Mouse (Mus musculus) gastrocnemius, adult 2 months (tissue): ENCODE measurements around the gene Trim11. TPM values are rescaled to one million over a fixed set of nuclear protein-coding genes. Genes with fewer than 3 reads are reported as not detected.

ENCODE experiments used
- DNase-seq: peaks from one replicate; pipeline ENCODE4 v3.0.0; 2022
- H3K27ac ChIP-seq: fragments of 200-600 bp; 2 replicates; pipeline ENCODE4 v1.8.1; 2022; ENCODE audit warnings: mild to moderate bottlenecking
- H3K4me3 ChIP-seq: fragments of 200-600 bp; 2 replicates; pipeline ENCODE4 v1.8.1; 2022; ENCODE audit warnings: mild to moderate bottlenecking, moderate library complexity
- CTCF ChIP-seq: fragments of 200-600 bp; IDR thresholded peaks from 2 replicates; pipeline ENCODE4 v1.8.1; 2022; ENCODE audit warnings: antibody characterized with exemption, mild to moderate bottlenecking, moderate library complexity
- intact Hi-C: fragments of 180-260 bp; cut with DNase I; formaldehyde crosslinking; loops from one replicate; pipeline ENCODE4 v1.15.1; 2025
- total RNA-seq, 2 experiments: library from RNA; stranded (reverse); gene quantifications; 2 replicates each; pipeline ENCODE4 v1.2.3; 2021

Trim11 gene
- total RNA-seq, 2 experiments from 2014 or later: 7.2 to 7.9 TPM

- intact Hi-C loops: loop anchor here (10.0 kb wide), 1 partner anchor 218 kb away; the partner anchor contains the start of gene Guk1
- peak; percentile 62 for DNase-seq
- peak overlapping the region; percentile 85 for H3K4me3 ChIP-seq
- H3K27ac ChIP-seq: peak overlapping the region; percentile 94
- TF ChIP-seq CTCF: no peak
Observed at GRCm38 (mm10) chr11:58977150-58977549, 743 bp upstream of the Trim11 start.

- Histone ChIP-seq H3K4me3 (peak overlapping the region; percentile 85), H3K27ac (peak overlapping the region; percentile 94)
- intact Hi-C loops: loop anchor here (10.0 kb wide), 1 partner anchor 217 kb away; the partner anchor contains the start of gene Guk1
- TF ChIP-seq CTCF: no peak
- DNase-seq: no peak
Observed at GRCm38 (mm10) chr11:58977607-58978026, 276 bp upstream of the Trim11 start.

- no peak for DNase-seq
- Histone ChIP-seq H3K27ac (peak overlapping the region; percentile 94), H3K4me3 (peak overlapping the region; percentile 85)
- intact Hi-C loops: loop anchor here (10.0 kb wide), 1 partner anchor 216 kb away; the partner anchor contains the start of gene Guk1
- TF ChIP-seq CTCF: no peak
Observed at GRCm38 (mm10) chr11:58978706-58979030, 775 bp downstream of the Trim11 start.

GRCm38 (mm10) chr11:58979183-58979582, 1.3 kb downstream of the Trim11 start:
- no peak for DNase-seq
- Histone ChIP-seq H3K4me3 (peak overlapping the region; percentile 85), H3K27ac (peak overlapping the region; percentile 94)
- TF ChIP-seq CTCF: no peak
- intact Hi-C loops: loop anchor here (10.0 kb wide), 1 partner anchor 216 kb away; the partner anchor contains the start of gene Guk1

GRCm38 (mm10) chr11:58979661-58980060, 1.8 kb downstream of the Trim11 start:
- TF ChIP-seq CTCF: no peak
- intact Hi-C loops: loop anchor here (10.0 kb wide), 1 partner anchor 215 kb away; the partner anchor contains the start of gene Guk1
- Histone ChIP-seq H3K27ac (peak overlapping the region; percentile 94), H3K4me3 (peak overlapping the region; percentile 85)
- DNase-seq: peak; percentile 74

- intact Hi-C loops: no loop called here
- no peak for DNase-seq
- TF ChIP-seq CTCF: no peak
- Histone ChIP-seq H3K4me3 (peak overlapping the region; percentile 85), H3K27ac (peak overlapping the region; percentile 94)
Observed at GRCm38 (mm10) chr11:58980381-58980990, 2.6 kb downstream of the Trim11 start.

- DNase-seq: peak; percentile 93
- Histone ChIP-seq H3K4me3 (peak overlapping the region; percentile 29; the same call in 1 of the 2 replicates), H3K27ac (peak overlapping the region; percentile 94)
- TF ChIP-seq CTCF: peak; percentile 63
- intact Hi-C loops: no loop called here
Observed at GRCm38 (mm10) chr11:58981541-58982447, 3.9 kb downstream of the Trim11 start.

- intact Hi-C loops: no loop called here
- TF ChIP-seq CTCF: no peak
- no peak for DNase-seq
- peak overlapping the region; percentile 29 for H3K4me3 ChIP-seq
- peak overlapping the region; percentile 94 for H3K27ac ChIP-seq
Observed at GRCm38 (mm10) chr11:58982471-58983097, 4.7 kb downstream of the Trim11 start.

GRCm38 (mm10) chr11:58983691-58984341, 5.9 kb downstream of the Trim11 start:
- H3K27ac ChIP-seq: peak overlapping the region; percentile 84
- peak overlapping the region; percentile 41 for H3K4me3 ChIP-seq
- DNase-seq: no peak
- no peak for TF ChIP-seq CTCF
- intact Hi-C loops: no loop called here

- Histone ChIP-seq H3K4me3 (no peak overlapping the region), H3K27ac (peak overlapping the region; percentile 84)
- DNase-seq: no peak
- TF ChIP-seq CTCF: no peak
- intact Hi-C loops: no loop called here
Observed at GRCm38 (mm10) chr11:58984657-58985056, 6.8 kb downstream of the Trim11 start.

- peak overlapping the region; percentile 84 for H3K27ac ChIP-seq
- no peak overlapping the region for H3K4me3 ChIP-seq
- TF ChIP-seq CTCF: no peak
- DNase-seq: no peak
- intact Hi-C loops: no loop called here
Observed at GRCm38 (mm10) chr11:58985299-58985917, 7.5 kb downstream of the Trim11 start.

GRCm38 (mm10) chr11:58989166-58989565, 11.3 kb downstream of the Trim11 start:
- no peak overlapping the region for H3K27ac ChIP-seq
- intact Hi-C loops: no loop called here
- H3K4me3 ChIP-seq: no peak overlapping the region
- no peak for TF ChIP-seq CTCF
- no peak for DNase-seq
